Mouse (Mus musculus) embryonic facial prominence, embryonic 14.5 days (tissue): ENCODE data around the gene Mllt3. TPM values are rescaled to one million over a fixed set of nuclear protein-coding genes. Genes with fewer than 3 reads are reported as not detected.
A peak's percentile ranks its signal among the peaks of the same experiment; 100 is the strongest.

Source experiments
- ATAC-seq: fragments of 200-750 bp; cut with Nextera tagmentation; 2 replicates; pipeline ENCODE4 v1.8.0; 2017; ENCODE audit warnings: low read depth, moderate number of reproducible peaks, moderate TSS enrichment
- DNase-seq: peaks from one replicate; pipeline ENCODE4 v3.0.0-alpha.2; 2015; ENCODE audit warnings: low spot score
- H3K27ac ChIP-seq: fragments of 300-500 bp; sonication (generic); replicated peaks from 2 replicates; pipeline ENCODE4 v1.5.1; 2014; ENCODE audit warnings: low read depth, mild to moderate bottlenecking, low read length, moderate library complexity
- H3K27me3 ChIP-seq: fragments of 300-500 bp; sonication (generic); replicated peaks from 2 replicates; pipeline ENCODE4 v1.6.1; 2014; ENCODE audit warnings: low read length; ENCODE audit not compliant: control insufficient read depth, insufficient read depth
- H3K36me3 ChIP-seq: fragments of 300-500 bp; sonication (generic); 2 replicates; pipeline ENCODE4 v1.6.1; 2014; ENCODE audit warnings: low read length, mixed read lengths; ENCODE audit not compliant: control insufficient read depth, insufficient read depth
- H3K4me1 ChIP-seq: fragments of 300-500 bp; sonication (generic); 2 replicates; pipeline ENCODE4 v1.6.1; 2014; ENCODE audit warnings: antibody characterized with exemption, low read length; ENCODE audit not compliant: control insufficient read depth, insufficient read depth
- H3K4me2 ChIP-seq: fragments of 300-500 bp; sonication (generic); 2 replicates; pipeline ENCODE4 v1.6.1; 2014; ENCODE audit warnings: low read depth, mild to moderate bottlenecking, low read length, moderate library complexity, mixed read lengths
- H3K4me3 ChIP-seq: fragments of 300-500 bp; sonication (generic); 2 replicates; pipeline ENCODE4 v1.5.1; 2014; ENCODE audit warnings: low read depth, mild to moderate bottlenecking, low read length
- H3K9ac ChIP-seq: fragments of 300-500 bp; sonication (generic); 2 replicates; pipeline ENCODE4 v1.6.1; 2014; ENCODE audit warnings: low read depth, mild to moderate bottlenecking, low read length, moderate library complexity, mixed read lengths
- H3K9me3 ChIP-seq: fragments of 300-500 bp; sonication (generic); 2 replicates; pipeline ENCODE4 v1.6.1; 2016; ENCODE audit warnings: low read length; ENCODE audit not compliant: control insufficient read depth
- WGBS: fragments of 180-500 bp; shearing (Covaris S2); extraction: QIAGEN DNeasy Blood & Tissue Kit; methylation state at CpG from one replicate; pipeline ENCODE4 v1.1.7; 2014; 5-methylcytosine and 5-hydroxymethylcytosine counted together
- polyA plus RNA-seq: library from polyadenylated mRNA; unstranded; fragments of >200 nt; fragmentation: Nextera tagmentation; extraction: Ambion mirVana; gene quantifications from 2 replicates; pipeline ENCODE4 v1.2.1, GENCODE M21; 2014

The Mllt3 gene
- polyA plus RNA-seq, 1 experiment from 2014 or later: 55.0 TPM

GRCm38 (mm10) chr4:87794216-87794615 lies 238.9 kb downstream of the Mllt3 start:
- Histone ChIP-seq H3K9ac (no peak overlapping the region), H3K27me3 (no peaks in the 10 kb centered on the region), H3K4me1 (no peaks in the 10 kb centered on the region), H3K4me2 (no peak overlapping the region), H3K36me3 (peaks cover 29% of the 10 kb centered on the region), H3K4me3 (no peak overlapping the region), H3K27ac (no peak overlapping the region), H3K9me3 (no peaks in the 10 kb centered on the region)
- 89% methylated on average over 3 of the region's 3 CpGs for WGBS
- ATAC-seq (no peak), DNase-seq (no peak)

GRCm38 (mm10) chr4:87792511-87792910 lies 240.7 kb downstream of the Mllt3 start:
- no peak overlapping the region for H3K4me2 ChIP-seq
- H3K4me3 ChIP-seq: no peak overlapping the region
- ATAC-seq: no peak
- no peaks in the 10 kb centered on the region for H3K27me3 ChIP-seq
- H3K4me1 ChIP-seq: no peaks in the 10 kb centered on the region
- peaks cover 37% of the 10 kb centered on the region for H3K36me3 ChIP-seq
- WGBS: 65% methylated on average over 5 of the region's 5 CpGs
- no peak overlapping the region for H3K9ac ChIP-seq
- H3K27ac ChIP-seq: no peak overlapping the region
- peak; percentile 10 for DNase-seq
- H3K9me3 ChIP-seq: no peaks in the 10 kb centered on the region

- DNase-seq: no peak
- WGBS: 91% methylated on average over 7 of the region's 7 CpGs
Measured at GRCm38 (mm10) chr4:87789446-87789845, 243.7 kb downstream of the Mllt3 start.

DNA sequence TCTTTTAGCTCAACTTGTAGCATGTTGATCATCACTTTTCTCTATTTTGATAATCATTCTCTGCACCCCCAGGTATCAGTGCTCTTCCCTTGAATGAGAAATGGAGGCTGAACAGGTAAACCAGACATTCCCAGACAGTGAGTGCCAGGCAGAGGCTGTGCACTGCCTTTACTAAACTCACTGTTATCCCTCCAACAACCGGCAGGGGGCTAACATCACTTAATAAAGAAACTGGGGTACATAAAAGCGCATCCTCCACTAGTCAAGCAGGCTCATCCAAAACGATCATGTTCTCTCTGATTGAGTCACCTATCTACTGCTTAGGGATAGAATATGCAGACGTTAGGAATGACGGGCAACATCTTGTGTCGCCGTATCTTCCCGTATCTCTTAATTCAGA lies 244.5 kb downstream of the Mllt3 start:
- Histone ChIP-seq H3K4me3 (no peak overlapping the region), H3K27me3 (no peaks in the 10 kb centered on the region), H3K4me1 (no peaks in the 10 kb centered on the region), H3K27ac (no peak overlapping the region), H3K36me3 (peaks cover 41% of the 10 kb centered on the region), H3K9me3 (no peaks in the 10 kb centered on the region), H3K9ac (no peak overlapping the region), H3K4me2 (no peak overlapping the region)
- DNase-seq: peak; percentile 41
- no peak for ATAC-seq
- WGBS: 72% methylated on average over 8 of the region's 8 CpGs

More at GRCm38 (mm10) chr4:87789446-87789845, 243.7 kb downstream of the Mllt3 start:
- H3K36me3 ChIP-seq: peaks cover 37% of the 10 kb centered on the region
- ATAC-seq: no peak
- no peak overlapping the region for H3K4me3 ChIP-seq
- no peak overlapping the region for H3K4me2 ChIP-seq
- H3K9me3 ChIP-seq: no peaks in the 10 kb centered on the region
- H3K4me1 ChIP-seq: no peaks in the 10 kb centered on the region
- H3K9ac ChIP-seq: no peak overlapping the region
- H3K27me3 ChIP-seq: no peaks in the 10 kb centered on the region
- no peak overlapping the region for H3K27ac ChIP-seq

DNA sequence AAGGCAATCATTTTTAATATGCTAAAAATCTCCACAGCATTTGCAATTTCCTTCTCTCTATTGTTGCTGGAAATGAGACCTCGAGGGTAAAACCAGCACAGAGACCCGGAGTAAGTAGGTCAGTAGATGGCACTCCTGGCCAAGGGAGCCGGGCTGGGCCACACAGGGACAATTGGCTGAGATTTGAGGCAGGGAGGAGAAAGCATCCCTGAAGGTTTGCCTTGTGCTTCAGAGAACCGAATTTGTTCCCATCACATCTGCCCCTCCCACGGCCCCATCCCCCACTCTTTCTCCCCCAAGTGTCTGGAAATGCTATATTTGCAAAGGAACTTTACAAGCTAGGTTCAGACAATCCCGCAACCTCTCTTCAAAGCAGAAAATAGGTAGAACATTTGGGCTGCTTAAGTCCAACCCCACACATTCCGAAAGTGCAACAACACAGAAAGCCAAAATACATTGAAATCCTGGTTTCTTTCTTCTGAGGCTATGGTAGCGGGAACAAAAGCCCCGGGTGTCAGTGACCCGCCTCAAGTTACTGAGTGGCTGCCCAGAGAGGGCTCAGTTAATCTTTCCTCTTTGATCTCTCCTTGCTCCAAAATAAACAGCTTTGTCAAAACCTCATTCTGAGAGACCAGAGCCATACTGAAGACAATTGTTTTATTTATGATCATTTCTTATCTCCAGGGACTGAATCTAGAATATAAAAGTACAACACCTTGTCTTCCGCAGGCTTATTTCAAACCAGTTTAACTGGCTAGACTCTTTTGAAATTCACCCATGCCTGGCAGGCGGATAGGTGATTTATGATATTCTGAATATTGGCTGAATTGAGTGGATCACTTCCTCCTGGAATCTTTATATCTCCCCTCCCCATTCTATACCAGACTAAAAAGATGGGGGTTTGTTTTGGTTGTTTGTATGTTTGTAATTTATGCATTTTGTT lies 247.8 kb downstream of the Mllt3 start:
- Histone ChIP-seq H3K4me1 (no peaks in the 10 kb centered on the region), H3K9me3 (no peaks in the 10 kb centered on the region), H3K27ac (no peak overlapping the region), H3K9ac (no peak overlapping the region), H3K4me2 (0 out of 2 replicates have a peak overlapping the region, but pooled peaks have one; percentile 1), H3K27me3 (no peaks in the 10 kb centered on the region), H3K36me3 (peaks cover 45% of the 10 kb centered on the region), H3K4me3 (no peak overlapping the region)
- 20% methylated on average over 12 of the region's 12 CpGs for WGBS
- peak; percentile 82 for ATAC-seq
- DNase-seq: peak; percentile 72

DNA sequence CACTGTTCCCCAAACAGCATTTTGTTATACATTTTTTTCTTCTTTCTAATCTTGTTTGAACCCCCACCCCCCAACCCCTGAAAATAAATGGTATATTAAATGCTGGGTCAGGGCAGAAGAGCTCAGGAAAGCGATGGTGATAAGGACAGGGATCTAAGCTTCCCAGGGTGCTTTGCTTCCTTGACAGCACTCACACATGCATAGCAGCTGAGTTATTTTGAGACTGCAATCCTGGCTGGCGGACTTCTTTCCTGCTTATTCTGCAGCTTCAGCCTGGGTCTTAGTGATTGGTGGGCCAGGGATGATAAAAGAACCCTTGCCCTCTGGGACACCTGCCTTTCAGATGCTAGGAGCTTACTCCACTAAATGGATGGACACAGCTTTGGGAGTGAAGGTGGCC lies 249.4 kb downstream of the Mllt3 start:
- 91% methylated on average over 2 of the region's 2 CpGs for WGBS

GRCm38 (mm10) chr4:87781971-87782370 lies 251.2 kb downstream of the Mllt3 start:
- DNase-seq: no peak
- Histone ChIP-seq H3K4me3 (no peak overlapping the region), H3K27ac (no peak overlapping the region), H3K36me3 (peaks cover 28% of the 10 kb centered on the region), H3K4me1 (no peaks in the 10 kb centered on the region), H3K4me2 (no peak overlapping the region), H3K9ac (no peak overlapping the region), H3K9me3 (no peaks in the 10 kb centered on the region), H3K27me3 (no peaks in the 10 kb centered on the region)
- 89% methylated on average over 5 of the region's 5 CpGs for WGBS
- no peak for ATAC-seq

More for the DNA sequence above, 249.4 kb downstream of the Mllt3 start:
- Histone ChIP-seq H3K4me3 (no peak overlapping the region), H3K27ac (no peak overlapping the region), H3K9me3 (no peaks in the 10 kb centered on the region), H3K27me3 (no peaks in the 10 kb centered on the region), H3K9ac (no peak overlapping the region), H3K36me3 (peaks cover 31% of the 10 kb centered on the region), H3K4me2 (no peak overlapping the region), H3K4me1 (no peaks in the 10 kb centered on the region)
- DNase-seq: no peak
- ATAC-seq: no peak

GRCm38 (mm10) chr4:87775721-87776120 lies 257.4 kb downstream of the Mllt3 start:
- H3K9me3 ChIP-seq: no peaks in the 10 kb centered on the region
- 74% methylated on average over 2 of the region's 2 CpGs for WGBS
- H3K4me1 ChIP-seq: no peaks in the 10 kb centered on the region
- no peaks in the 10 kb centered on the region for H3K27me3 ChIP-seq
- no peak overlapping the region for H3K27ac ChIP-seq
- no peak overlapping the region for H3K4me2 ChIP-seq
- no peak overlapping the region for H3K4me3 ChIP-seq
- ATAC-seq (no peak), DNase-seq (no peak)
- no peak overlapping the region for H3K9ac ChIP-seq
- peaks cover 26% of the 10 kb centered on the region for H3K36me3 ChIP-seq

GRCm38 (mm10) chr4:87774515-87774914 lies 258.6 kb downstream of the Mllt3 start:
- Histone ChIP-seq H3K4me1 (no peaks in the 10 kb centered on the region), H3K27me3 (no peaks in the 10 kb centered on the region), H3K4me2 (no peak overlapping the region), H3K9me3 (no peaks in the 10 kb centered on the region), H3K9ac (no peak overlapping the region), H3K27ac (no peak overlapping the region), H3K4me3 (no peak overlapping the region), H3K36me3 (peaks cover 22% of the 10 kb centered on the region)
- ATAC-seq: no peak
- no peak for DNase-seq
- WGBS: 85% methylated on average over 4 of the region's 4 CpGs
